Mouse (Mus musculus): ENCODE measurements around the gene Rnf13. TPM values are rescaled to one million over a fixed set of nuclear protein-coding genes. Genes with fewer than 3 reads are reported as not detected.

Rnf13 gene
- polyA plus RNA-seq, 1 experiment from 2014 or later = 43.3 TPM

GRCm38 (mm10) chr3:57882945-57883344 is 147.1 kb downstream of the Rnf13 start:
- no peak overlapping the region for H3K27ac ChIP-seq
- peaks cover 7% of the 10 kb centered on the region; the same call in 1 of the 2 replicates for H3K9me3 ChIP-seq
- H3K27me3 ChIP-seq (ENCODE audit: insufficient read depth, poor library complexity, severe bottlenecking) = no peaks in the 10 kb centered on the region
- H3K36me3 ChIP-seq = no peaks in the 10 kb centered on the region
- no peaks in the 10 kb centered on the region for H3K4me1 ChIP-seq (replicated peaks)
- 79% methylated on average over 3 of the region's 3 CpGs for WGBS
- no peak for DNase-seq (ENCODE audit: low spot score)
- no peak overlapping the region for H3K4me3 ChIP-seq

Other genes starting within 250 kb of the Rnf13 start
- gene Wwtr1, start 160.2 kb upstream of the Rnf13 start, polyA plus RNA-seq (2016; fragmentation: Nextera tagmentation; extraction: Ambion mirVana) = 10.6 and 12.0 TPM in 2 replicates
- 104 and 110 TPM in 2 replicates for gene Commd2, start 84.3 kb upstream of the Rnf13 start, polyA plus RNA-seq (2016; fragmentation: Nextera tagmentation; extraction: Ambion mirVana)
- gene Ankub1, start 43.3 kb upstream of the Rnf13 start, polyA plus RNA-seq (2016; fragmentation: Nextera tagmentation; extraction: Ambion mirVana) = 0.14 and 0.17 TPM in 2 replicates
- 177 and 239 TPM in 2 replicates for gene Pfn2, start 112.0 kb downstream of the Rnf13 start, polyA plus RNA-seq (2016; fragmentation: Nextera tagmentation; extraction: Ambion mirVana)

Measured in hindbrain, embryonic 10.5 days (tissue).